Mouse (Mus musculus) G1E (cell line): ENCODE measurements around the gene Adamtsl4. TPM values are rescaled to one million over a fixed set of nuclear protein-coding genes. Genes with fewer than 3 reads are reported as not detected.

ENCODE experiments used
- ATAC-seq: 2 replicates; pipeline ENCODE4 v1.8.0; 2016; ENCODE audit warnings: mild to moderate bottlenecking; ENCODE audit not compliant: insufficient number of reproducible peaks, poor library complexity, low FRiP score, severe bottlenecking; ENCODE audit errors: extremely low read depth
- DNase-seq: peaks from one replicate; pipeline ENCODE4 v3.0.0; 2012; ENCODE audit warnings: low spot score
- H3K27me3 ChIP-seq: 2 replicates; pipeline ENCODE4 v1.6.1; 2012; ENCODE audit warnings: mild to moderate bottlenecking, low read length, inconsistent platforms; ENCODE audit not compliant: insufficient read depth
- H3K36me3 ChIP-seq: replicated peaks from 2 replicates; pipeline ENCODE3; 2012; ENCODE audit warnings: mild to moderate bottlenecking, inconsistent platforms
- H3K4me1 ChIP-seq: 2 replicates; pipeline ENCODE4 v1.6.1; 2012; ENCODE audit warnings: low read depth, low read length, inconsistent platforms, mixed read lengths; ENCODE audit not compliant: insufficient read depth
- H3K4me3 ChIP-seq: 2 replicates; pipeline ENCODE4 v1.5.1; 2012; ENCODE audit warnings: low read depth, mild to moderate bottlenecking, inconsistent platforms, low read length, moderate library complexity, mixed read lengths
- H3K9me3 ChIP-seq: replicated peaks from 2 replicates; pipeline ENCODE4 v1.6.1; 2012; ENCODE audit warnings: inconsistent platforms
- CTCF ChIP-seq: IDR thresholded peaks from 2 replicates; pipeline ENCODE4 v1.5.1; 2012; ENCODE audit warnings: low read depth, low read length, inconsistent platforms, mixed read lengths
- GATA1 ChIP-seq: IDR thresholded peaks from 2 replicates; pipeline ENCODE4 v1.6.1; 2012; ENCODE audit warnings: borderline replicate concordance, low read length, inconsistent platforms, mixed read lengths
- GATA2 ChIP-seq: IDR thresholded peaks from 2 replicates; pipeline ENCODE4 v1.6.1; 2012; ENCODE audit warnings: low read depth, low read length, inconsistent platforms, borderline replicate concordance
- POLR2AphosphoS5 ChIP-seq: IDR thresholded peaks from 2 replicates; pipeline ENCODE4 v1.6.1; 2012; ENCODE audit warnings: low read depth, low read length, inconsistent platforms; ENCODE audit not compliant: insufficient replicate concordance
- TAL1 ChIP-seq: conservative IDR thresholded peaks from 2 replicates; pipeline ENCODE4 v1.6.1; 2012; ENCODE audit warnings: low read depth, low read length, inconsistent platforms, mixed read lengths
- polyA plus RNA-seq: library from polyadenylated mRNA; stranded (reverse); fragments of >175 nt; gene quantifications from 2 replicates; pipeline ENCODE4 v1.2.3, GENCODE M21; 2012
- total RNA-seq, 2 experiments: library from RNA; stranded (forward) in 1 of 2; stranded (reverse) in 1 of 2; fragments of 200-1000 nt in 1 of 2; fragments of >200 nt in 1 of 2; fragmentation: Nextera tagmentation in 1 of 2; gene quantifications; 2 replicates each; pipeline ENCODE4 v1.2.3; 2014 to 2017

Gene Adamtsl4
- total and polyA plus RNA-seq, 3 experiments = 0.11 TPM; not detected in 2

GRCm38 (mm10) chr3:95651391-95652203 is 36.1 kb downstream of the Adamtsl4 start:
- ATAC-seq = no peak
- H3K36me3 ChIP-seq = peaks cover 13% of the 10 kb centered on the region
- DNase-seq = no peak
- TF ChIP-seq CTCF (no peak), GATA2 (no peak)
- no peaks in the 10 kb centered on the region for H3K27me3 ChIP-seq
- no peak overlapping the region for H3K4me3 ChIP-seq
- no peaks in the 10 kb centered on the region for H3K9me3 ChIP-seq
- peaks cover 42% of the 10 kb centered on the region for H3K4me1 ChIP-seq

GRCm38 (mm10) chr3:95651033-95651373 is 36.7 kb downstream of the Adamtsl4 start:
- peak overlapping the region; percentile 11; the same call in 1 of the 2 replicates for H3K4me3 ChIP-seq
- H3K4me1 ChIP-seq = peaks cover 45% of the 10 kb centered on the region
- TF ChIP-seq GATA1 (no peak), TAL1 (no peak), GATA2 (no peak), POLR2AphosphoS5 (no peak), CTCF (no peak)

GRCm38 (mm10) chr3:95650276-95651032 is 37.3 kb downstream of the Adamtsl4 start:
- DNase-seq = no peak
- peaks cover 46% of the 10 kb centered on the region for H3K4me1 ChIP-seq
- H3K36me3 ChIP-seq = peaks cover 9% of the 10 kb centered on the region

More at GRCm38 (mm10) chr3:95651033-95651373, 36.7 kb downstream of the Adamtsl4 start:
- ATAC-seq = no peak
- no peak for DNase-seq
- H3K36me3 ChIP-seq = peaks cover 11% of the 10 kb centered on the region
- H3K27me3 ChIP-seq = no peaks in the 10 kb centered on the region
- no peaks in the 10 kb centered on the region for H3K9me3 ChIP-seq

GRCm38 (mm10) chr3:95648016-95648415 is 39.7 kb downstream of the Adamtsl4 start:
- H3K9me3 ChIP-seq = no peaks in the 10 kb centered on the region
- no peak for ATAC-seq
- H3K4me1 ChIP-seq = peaks cover 62% of the 10 kb centered on the region
- no peak for DNase-seq
- H3K27me3 ChIP-seq = no peaks in the 10 kb centered on the region
- H3K4me3 ChIP-seq = no peak overlapping the region
- H3K36me3 ChIP-seq = peaks cover 8% of the 10 kb centered on the region
- TF ChIP-seq GATA1 (no peak), CTCF (no peak), TAL1 (no peak), POLR2AphosphoS5 (no peak), GATA2 (no peak)

More at GRCm38 (mm10) chr3:95650276-95651032, 37.3 kb downstream of the Adamtsl4 start:
- Histone ChIP-seq H3K9me3 (no peaks in the 10 kb centered on the region), H3K4me3 (peak overlapping the region; percentile 11; the same call in 1 of the 2 replicates), H3K27me3 (no peaks in the 10 kb centered on the region)
- peak; percentile 64; the same call in 1 of the 2 replicates for ATAC-seq
- TF ChIP-seq GATA2 = no peak
- no peak for TF ChIP-seq CTCF
- no peak for TF ChIP-seq POLR2AphosphoS5
- no peak for TF ChIP-seq GATA1
- no peak for TF ChIP-seq TAL1

- ATAC-seq (peak; percentile 84), DNase-seq (peak; percentile 78)
- Histone ChIP-seq H3K4me3 (no peak overlapping the region; the same call in 1 of the 2 replicates), H3K4me1 (peaks cover 53% of the 10 kb centered on the region), H3K36me3 (peaks cover 23% of the 10 kb centered on the region), H3K27me3 (no peaks in the 10 kb centered on the region), H3K9me3 (no peaks in the 10 kb centered on the region)
- TF ChIP-seq TAL1 = peak; percentile 44; the same call in 1 of the 2 replicates
- no peak for TF ChIP-seq GATA1
These were observed 42.1 kb downstream of the Adamtsl4 start for GRCm38 (mm10) chr3:95645313-95646235.

- H3K4me3 ChIP-seq = no peak overlapping the region
- no peaks in the 10 kb centered on the region for H3K9me3 ChIP-seq
- H3K36me3 ChIP-seq = peaks cover 41% of the 10 kb centered on the region
- TF ChIP-seq TAL1 = peak; percentile 79
- TF ChIP-seq GATA1 = no peak
- ATAC-seq (peak; percentile 46), DNase-seq (peak; percentile 22)
- peaks cover 54% of the 10 kb centered on the region for H3K4me1 ChIP-seq
- no peaks in the 10 kb centered on the region for H3K27me3 ChIP-seq
These were observed 44.6 kb downstream of the Adamtsl4 start for GRCm38 (mm10) chr3:95643097-95643496.
